Mouse (Mus musculus) kidney, embryonic 15.5 days (tissue): ENCODE measurements around the gene Actn4. TPM values are rescaled to one million over a fixed set of nuclear protein-coding genes. Genes with fewer than 3 reads are reported as not detected.
A peak's percentile ranks its signal among the peaks of the same experiment; 100 is the strongest.

Source experiments
- ATAC-seq: fragments of 200-750 bp; cut with Nextera tagmentation; replicated peaks from 2 replicates; pipeline ENCODE4 v1.8.0; 2017; ENCODE audit warnings: moderate TSS enrichment; ENCODE audit not compliant: low FRiP score
- H3K27ac ChIP-seq: fragments of 300-500 bp; sonication (generic); 2 replicates; pipeline ENCODE4 v1.5.1; 2015; ENCODE audit warnings: mild to moderate bottlenecking, inconsistent platforms
- H3K27me3 ChIP-seq: fragments of 300-500 bp; sonication (generic); 2 replicates; pipeline ENCODE4 v1.6.1; 2015; ENCODE audit warnings: inconsistent platforms
- H3K36me3 ChIP-seq: fragments of 300-500 bp; sonication (generic); 2 replicates; pipeline ENCODE4 v1.6.1; 2015; ENCODE audit warnings: inconsistent platforms
- H3K4me1 ChIP-seq: fragments of 300-500 bp; sonication (generic); 2 replicates; pipeline ENCODE4 v1.6.1; 2015; ENCODE audit warnings: inconsistent platforms
- H3K4me2 ChIP-seq: fragments of 300-500 bp; sonication (generic); 2 replicates; pipeline ENCODE4 v1.6.1; 2015; ENCODE audit warnings: moderate library complexity, mild to moderate bottlenecking, inconsistent platforms
- H3K4me3 ChIP-seq: fragments of 300-500 bp; sonication (generic); replicated peaks from 2 replicates; pipeline ENCODE4 v1.5.1; 2015; ENCODE audit warnings: mild to moderate bottlenecking, inconsistent platforms
- H3K9ac ChIP-seq: fragments of 300-500 bp; sonication (generic); 2 replicates; pipeline ENCODE4 v1.6.1; 2015; ENCODE audit warnings: mild to moderate bottlenecking, inconsistent platforms
- H3K9me3 ChIP-seq: fragments of 300-500 bp; sonication (generic); replicated peaks from 2 replicates; pipeline ENCODE4 v1.6.1; 2016; ENCODE audit warnings: inconsistent platforms
- WGBS: fragments of 180-500 bp; shearing (Covaris S2); methylation state at CpG from one replicate; pipeline ENCODE4 v1.1.7; 2015; ENCODE audit warnings: mixed read lengths; 5-methylcytosine and 5-hydroxymethylcytosine counted together
- polyA plus RNA-seq: library from polyadenylated mRNA; unstranded; fragments of >200 nt; fragmentation: Nextera tagmentation; extraction: Ambion mirVana; gene quantifications from 2 replicates; pipeline ENCODE4 v1.2.1, GENCODE M21; 2015

The Actn4 gene
- polyA plus RNA-seq, 1 experiment from 2014 or later, result 312 TPM

DNA sequence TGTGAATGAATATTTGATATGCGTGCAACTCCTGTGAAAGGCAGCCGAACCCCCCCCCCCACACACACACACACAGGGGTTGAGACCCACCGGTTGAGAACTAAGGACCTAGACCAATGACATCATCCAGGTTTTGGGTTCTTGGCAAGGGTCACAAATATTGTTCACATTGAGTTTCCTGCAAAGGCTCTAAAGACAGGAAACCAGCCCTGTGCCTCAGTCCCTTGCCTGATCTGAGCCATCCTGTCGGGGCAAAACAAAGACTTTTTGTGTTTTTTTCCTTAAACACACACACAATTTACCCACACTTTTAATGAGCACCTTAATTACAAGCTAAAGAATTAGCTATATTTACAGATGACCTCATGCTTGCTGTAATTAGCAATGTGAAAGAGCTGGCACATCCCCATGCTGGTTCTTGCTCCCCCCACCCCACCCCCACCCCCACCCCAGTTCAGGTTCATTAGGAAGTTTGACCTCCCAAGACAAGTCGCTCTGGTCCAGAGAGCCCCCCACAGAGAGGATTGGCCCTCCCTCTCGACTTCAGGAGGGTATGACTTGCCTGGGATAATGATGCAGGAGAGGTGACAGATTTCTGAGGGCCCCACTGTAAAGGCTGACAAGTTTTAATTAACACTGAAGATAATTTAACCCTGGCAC, 17.3 kb downstream of the Actn4 start:
- Histone ChIP-seq H3K4me1 (peaks cover 97% of the 10 kb centered on the region), H3K27ac (peak overlapping the region; percentile 96), H3K4me2 (peak overlapping the region; percentile 22), H3K36me3 (peaks cover 9% of the 10 kb centered on the region), H3K9me3 (no peaks in the 10 kb centered on the region), H3K4me3 (no peak overlapping the region), H3K9ac (peak overlapping the region; percentile 24), H3K27me3 (no peaks in the 10 kb centered on the region)
- 32% methylated on average over 6 of the region's 6 CpGs for WGBS
- ATAC-seq, result peak; percentile 38

DNA sequence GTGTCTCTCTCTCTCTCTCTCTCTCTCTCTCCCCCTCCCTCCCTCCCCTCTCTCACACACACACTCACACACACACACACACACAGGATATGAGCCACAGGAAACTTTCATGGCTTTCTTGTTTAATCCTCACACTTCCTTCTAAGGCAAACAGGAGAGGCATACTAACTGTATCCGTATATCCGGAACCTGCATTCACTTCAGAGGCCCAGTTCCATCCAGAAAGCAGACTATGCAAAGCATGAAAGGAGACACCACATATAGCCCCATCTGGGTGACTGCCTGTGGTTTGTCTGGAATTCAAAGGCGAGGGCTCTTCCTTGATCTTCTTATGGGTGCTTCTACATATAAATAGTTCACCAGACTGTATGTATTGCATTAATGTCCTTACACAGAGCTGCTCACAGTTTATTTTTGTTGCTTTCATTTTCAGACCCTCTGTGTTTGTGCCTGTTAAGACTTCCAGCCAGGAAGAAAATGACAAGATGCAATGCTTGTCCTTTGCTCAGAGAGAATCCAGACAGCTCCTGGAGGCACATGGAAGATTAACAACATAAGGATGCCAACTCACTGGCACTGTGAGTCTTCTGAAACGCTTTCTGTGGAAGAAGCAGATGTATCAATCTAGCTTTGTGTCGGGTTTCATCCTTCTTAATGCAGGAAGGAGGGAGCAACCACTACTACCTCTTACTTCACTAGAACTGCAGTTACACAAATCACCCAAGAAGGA, 18.5 kb downstream of the Actn4 start:
- Histone ChIP-seq H3K4me2 (no peak overlapping the region), H3K9ac (no peak overlapping the region), H3K4me3 (no peak overlapping the region), H3K4me1 (peaks cover 97% of the 10 kb centered on the region), H3K27me3 (no peaks in the 10 kb centered on the region), H3K27ac (peak overlapping the region; percentile 86), H3K9me3 (no peaks in the 10 kb centered on the region), H3K36me3 (peaks cover 9% of the 10 kb centered on the region; the same call in 1 of the 2 replicates)
- ATAC-seq, result no peak
- 52% methylated on average over 5 of the region's 5 CpGs for WGBS

DNA sequence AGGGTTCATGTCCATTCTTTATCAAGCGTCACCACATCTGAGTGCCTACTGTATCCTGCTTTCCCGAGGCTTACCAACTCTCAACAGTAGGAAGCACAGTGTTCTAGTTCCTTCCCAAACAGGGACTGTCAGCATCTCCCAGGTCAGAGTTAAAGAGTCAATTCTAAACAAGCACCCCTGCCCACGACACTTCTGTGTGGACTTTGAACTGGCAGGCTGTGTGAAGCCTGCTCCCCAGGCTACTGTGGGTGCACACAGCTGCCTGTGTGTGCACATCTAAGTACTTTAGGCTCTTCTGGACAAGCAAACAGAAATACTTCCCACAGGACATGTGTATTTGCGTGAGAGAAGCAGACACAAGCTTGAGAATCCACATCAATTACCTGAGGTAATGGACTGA, 20.6 kb downstream of the Actn4 start:
- Histone ChIP-seq H3K4me2 (no peak overlapping the region), H3K27ac (peak overlapping the region; percentile 86), H3K4me3 (no peak overlapping the region), H3K9ac (no peak overlapping the region), H3K36me3 (peaks cover 9% of the 10 kb centered on the region; the same call in 1 of the 2 replicates), H3K4me1 (peaks cover 94% of the 10 kb centered on the region), H3K9me3 (no peaks in the 10 kb centered on the region), H3K27me3 (no peaks in the 10 kb centered on the region)
- 51% methylated on average over 4 of the region's 4 CpGs for WGBS
- no peak for ATAC-seq

DNA sequence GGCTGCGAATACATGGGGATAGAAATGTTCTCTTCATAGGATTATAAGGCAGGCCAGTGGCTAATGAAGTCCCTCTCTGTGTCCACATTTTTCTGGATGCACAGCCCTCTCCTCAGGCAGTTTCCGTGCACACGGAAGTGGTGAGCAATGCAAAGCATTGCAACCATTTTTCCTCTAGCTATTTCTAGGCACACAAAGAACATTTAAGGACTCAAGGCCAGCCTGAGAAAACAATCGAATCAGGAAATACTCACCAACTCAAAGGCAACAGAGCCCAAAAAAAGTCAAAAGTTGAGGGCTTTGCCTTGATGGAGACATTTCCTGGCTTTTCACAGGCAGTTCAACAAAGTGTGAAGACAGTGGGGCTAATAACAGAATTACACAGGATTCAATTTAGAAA, 21.0 kb downstream of the Actn4 start:
- Histone ChIP-seq H3K27ac (peak overlapping the region; percentile 86), H3K36me3 (peaks cover 9% of the 10 kb centered on the region; the same call in 1 of the 2 replicates), H3K9ac (peak overlapping the region; percentile 22; the same call in 1 of the 2 replicates), H3K4me3 (no peak overlapping the region), H3K4me2 (no peak overlapping the region), H3K27me3 (no peaks in the 10 kb centered on the region), H3K9me3 (no peaks in the 10 kb centered on the region), H3K4me1 (peaks cover 94% of the 10 kb centered on the region)
- ATAC-seq, result no peak
- 64% methylated on average over 4 of the region's 4 CpGs for WGBS

DNA sequence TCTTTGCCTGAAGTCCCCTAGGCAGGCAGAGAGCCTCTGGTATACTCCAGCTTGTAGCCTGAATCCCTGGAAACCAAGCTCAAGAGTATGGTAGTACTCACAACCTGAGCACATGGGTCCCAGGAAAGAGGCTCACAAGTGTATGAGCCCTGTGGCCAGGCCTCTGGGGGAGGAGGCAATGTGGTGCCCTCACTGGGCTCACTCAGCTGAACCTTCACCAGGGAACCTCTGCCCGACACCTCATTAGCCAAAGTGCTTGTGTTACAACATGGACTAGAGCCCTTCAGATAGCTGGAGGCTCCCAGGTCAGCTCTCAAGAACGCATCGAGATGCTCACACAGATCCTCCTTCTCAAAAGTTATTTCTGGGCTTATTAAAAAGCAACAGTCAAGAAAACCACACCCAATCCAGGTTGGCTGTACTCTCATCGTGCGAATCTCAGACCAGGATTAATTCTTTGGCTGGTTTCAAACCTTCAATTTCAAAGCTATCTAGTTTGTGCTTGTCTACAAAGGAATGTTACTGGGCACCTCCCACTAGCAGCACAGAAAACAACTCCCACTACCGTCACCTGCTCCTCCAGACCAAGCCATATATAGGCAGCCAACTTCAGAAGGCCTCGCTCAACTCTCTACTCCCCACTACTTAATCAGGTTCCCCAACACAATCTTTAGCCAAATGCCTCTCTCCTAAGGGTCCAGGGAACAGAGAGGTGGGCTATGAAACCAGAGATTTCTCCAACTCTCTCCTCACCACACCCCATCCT, 22.5 kb downstream of the Actn4 start:
- 0 out of 2 replicates have a peak, but pooled peaks have one; percentile 46 for ATAC-seq
- H3K4me1 ChIP-seq, result peaks cover 90% of the 10 kb centered on the region
- H3K9me3 ChIP-seq, result no peaks in the 10 kb centered on the region
- no peaks in the 10 kb centered on the region for H3K27me3 ChIP-seq
- H3K36me3 ChIP-seq, result peaks cover 9% of the 10 kb centered on the region; the same call in 1 of the 2 replicates
- no peak overlapping the region for H3K4me3 ChIP-seq
- no peak overlapping the region for H3K4me2 ChIP-seq
- 49% methylated on average over 7 of the region's 7 CpGs for WGBS
- H3K9ac ChIP-seq, result peak overlapping the region; percentile 32; the same call in 1 of the 2 replicates
- H3K27ac ChIP-seq, result peak overlapping the region; percentile 86

DNA sequence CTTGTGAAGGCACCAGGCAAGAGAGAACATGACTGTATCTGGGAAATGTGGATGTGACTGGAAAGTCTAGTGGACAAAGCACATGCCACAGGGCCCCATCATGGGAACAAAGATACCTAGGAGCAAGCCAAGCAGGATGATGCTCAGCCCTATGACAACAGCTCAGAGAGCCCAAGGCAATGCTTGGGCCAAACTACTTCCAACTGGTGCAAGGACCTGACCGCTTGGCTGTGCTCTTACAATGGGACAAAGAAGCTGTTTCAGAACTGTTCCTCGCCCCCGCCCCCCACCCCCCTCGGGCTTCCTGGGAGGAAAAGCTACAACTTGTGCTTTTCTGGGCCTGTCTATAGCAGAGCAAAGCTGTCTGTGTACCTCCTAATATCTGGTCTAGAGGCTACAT, 23.5 kb downstream of the Actn4 start:
- WGBS, result 78% methylated on average over 4 of the region's 4 CpGs
- H3K27ac ChIP-seq, result peak overlapping the region; percentile 86

DNA sequence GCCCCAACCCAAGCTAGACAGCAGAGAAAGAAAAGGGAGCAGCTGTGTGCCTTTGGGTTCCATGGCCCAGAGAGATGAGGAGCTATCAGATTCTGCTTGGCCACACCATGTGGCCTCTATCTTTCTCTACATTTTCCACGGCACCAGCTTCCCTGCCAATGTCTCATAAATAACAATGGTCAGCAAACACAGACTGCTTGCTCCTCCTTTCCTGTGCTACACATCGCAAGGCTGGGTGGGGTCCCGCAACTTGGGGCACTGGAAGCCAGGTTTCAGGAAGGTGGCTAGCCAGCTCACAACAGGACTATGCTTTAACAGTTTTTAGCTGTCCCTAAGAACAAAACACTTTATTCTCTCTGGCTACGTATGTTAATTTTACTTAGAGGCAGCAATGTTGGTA, 25.4 kb downstream of the Actn4 start:
- no peak for ATAC-seq
- Histone ChIP-seq H3K36me3 (peaks cover 6% of the 10 kb centered on the region; the same call in 1 of the 2 replicates), H3K27ac (peak overlapping the region; percentile 63), H3K9me3 (no peaks in the 10 kb centered on the region), H3K4me2 (no peak overlapping the region), H3K27me3 (no peaks in the 10 kb centered on the region), H3K9ac (no peak overlapping the region), H3K4me3 (no peak overlapping the region), H3K4me1 (peaks cover 80% of the 10 kb centered on the region)
- WGBS, result 43% methylated on average over 4 of the region's 4 CpGs

More for the DNA sequence above, 23.5 kb downstream of the Actn4 start:
- no peak for ATAC-seq
- H3K36me3 ChIP-seq, result peaks cover 10% of the 10 kb centered on the region; the same call in 1 of the 2 replicates
- no peak overlapping the region for H3K4me3 ChIP-seq
- H3K9ac ChIP-seq, result no peak overlapping the region
- no peaks in the 10 kb centered on the region for H3K27me3 ChIP-seq
- H3K4me2 ChIP-seq, result no peak overlapping the region
- peaks cover 86% of the 10 kb centered on the region for H3K4me1 ChIP-seq
- no peaks in the 10 kb centered on the region for H3K9me3 ChIP-seq

DNA sequence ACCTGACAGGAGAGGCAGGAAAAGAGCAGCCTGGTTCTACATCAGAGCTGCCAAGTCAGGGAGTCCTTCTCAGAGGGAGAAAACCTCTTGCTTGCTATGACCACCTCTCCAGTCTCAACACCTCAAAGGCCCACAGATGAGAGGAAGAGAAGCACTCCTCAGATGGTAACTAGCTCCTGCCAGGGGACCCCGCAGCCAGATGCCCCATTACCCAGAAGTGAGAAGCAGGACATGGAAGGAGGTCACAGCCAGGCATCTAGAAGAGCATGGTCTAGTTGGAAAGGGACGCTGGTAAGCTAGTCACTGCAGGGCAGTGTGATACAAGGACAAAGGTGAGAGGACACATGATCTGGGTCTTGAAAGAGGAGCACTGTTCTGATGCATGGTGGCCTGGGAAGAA, 28.3 kb downstream of the Actn4 start:
- no peaks in the 10 kb centered on the region for H3K9me3 ChIP-seq
- ATAC-seq, result no peak
- H3K4me3 ChIP-seq, result no peak overlapping the region
- H3K36me3 ChIP-seq, result peaks cover 6% of the 10 kb centered on the region; the same call in 1 of the 2 replicates
- WGBS, result 87% methylated on average over 2 of the region's 2 CpGs
- H3K27me3 ChIP-seq, result no peaks in the 10 kb centered on the region
- 0 out of 2 replicates have a peak overlapping the region, but pooled peaks have one; percentile 14 for H3K27ac ChIP-seq
- H3K4me2 ChIP-seq, result no peak overlapping the region
- H3K9ac ChIP-seq, result no peak overlapping the region
- peaks cover 80% of the 10 kb centered on the region for H3K4me1 ChIP-seq

DNA sequence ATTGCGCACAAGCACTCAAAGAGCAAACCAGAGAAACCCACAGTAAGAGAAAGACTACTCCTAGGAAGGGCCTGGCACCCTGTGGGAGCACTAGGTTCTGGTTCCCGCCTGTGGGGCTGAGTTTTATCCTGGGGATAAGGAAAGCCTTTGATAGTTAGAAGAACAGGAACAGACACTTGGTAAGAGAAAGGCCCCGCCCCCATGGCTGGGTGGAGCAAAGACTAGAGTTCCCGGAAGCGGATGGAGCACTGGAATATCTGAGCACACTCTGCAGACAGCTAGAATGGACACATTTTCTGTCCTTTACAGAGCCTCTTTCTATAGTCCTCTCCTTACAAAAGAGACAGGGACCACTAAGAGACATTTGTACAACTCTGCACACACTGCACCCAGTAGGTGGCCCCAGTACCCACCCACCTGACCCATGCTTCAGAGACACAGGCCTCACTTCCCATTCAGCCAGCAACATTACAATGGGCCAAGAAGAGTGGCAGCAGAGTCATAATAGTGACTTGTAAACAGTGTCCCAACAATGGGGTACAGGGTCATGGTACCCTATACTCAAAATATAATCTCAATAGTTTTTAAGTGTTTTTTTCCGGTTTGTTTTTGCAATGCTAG, 29.6 kb downstream of the Actn4 start:
- 72% methylated on average over 6 of the region's 6 CpGs for WGBS
- no peak overlapping the region for H3K9ac ChIP-seq
- H3K27me3 ChIP-seq, result no peaks in the 10 kb centered on the region
- no peak overlapping the region for H3K4me3 ChIP-seq
- no peak for ATAC-seq
- H3K27ac ChIP-seq, result peak overlapping the region; percentile 93
- no peak overlapping the region for H3K4me2 ChIP-seq
- H3K36me3 ChIP-seq, result peaks cover 6% of the 10 kb centered on the region; the same call in 1 of the 2 replicates
- H3K4me1 ChIP-seq, result peaks cover 77% of the 10 kb centered on the region
- no peaks in the 10 kb centered on the region for H3K9me3 ChIP-seq

DNA sequence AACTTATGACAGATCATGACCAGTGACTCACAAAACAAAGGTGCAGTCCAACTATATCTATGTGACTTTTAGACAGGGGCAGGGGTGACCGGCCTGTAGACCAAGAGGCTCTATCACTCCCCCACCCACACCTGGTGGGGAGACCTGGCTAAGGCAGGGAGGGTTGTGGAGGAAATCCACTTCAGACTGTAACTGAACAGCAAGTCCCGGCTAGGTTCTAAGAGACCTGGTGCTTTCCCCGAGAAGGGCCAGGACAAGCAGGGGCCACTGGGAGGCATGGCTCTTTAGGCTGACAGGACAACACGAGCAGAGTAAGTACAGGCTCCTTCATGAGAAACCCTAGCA, 30.5 kb downstream of the Actn4 start:
- H3K27me3 ChIP-seq, result no peaks in the 10 kb centered on the region
- H3K27ac ChIP-seq, result peak overlapping the region; percentile 93
- ATAC-seq, result no peak
- H3K4me1 ChIP-seq, result peaks cover 73% of the 10 kb centered on the region
- no peaks in the 10 kb centered on the region for H3K9me3 ChIP-seq
- H3K4me2 ChIP-seq, result no peak overlapping the region
- H3K36me3 ChIP-seq, result peaks cover 6% of the 10 kb centered on the region; the same call in 1 of the 2 replicates
- no peak overlapping the region for H3K4me3 ChIP-seq
- H3K9ac ChIP-seq, result no peak overlapping the region; the same call in 1 of the 2 replicates
- WGBS, result 68% methylated on average over 4 of the region's 4 CpGs

DNA sequence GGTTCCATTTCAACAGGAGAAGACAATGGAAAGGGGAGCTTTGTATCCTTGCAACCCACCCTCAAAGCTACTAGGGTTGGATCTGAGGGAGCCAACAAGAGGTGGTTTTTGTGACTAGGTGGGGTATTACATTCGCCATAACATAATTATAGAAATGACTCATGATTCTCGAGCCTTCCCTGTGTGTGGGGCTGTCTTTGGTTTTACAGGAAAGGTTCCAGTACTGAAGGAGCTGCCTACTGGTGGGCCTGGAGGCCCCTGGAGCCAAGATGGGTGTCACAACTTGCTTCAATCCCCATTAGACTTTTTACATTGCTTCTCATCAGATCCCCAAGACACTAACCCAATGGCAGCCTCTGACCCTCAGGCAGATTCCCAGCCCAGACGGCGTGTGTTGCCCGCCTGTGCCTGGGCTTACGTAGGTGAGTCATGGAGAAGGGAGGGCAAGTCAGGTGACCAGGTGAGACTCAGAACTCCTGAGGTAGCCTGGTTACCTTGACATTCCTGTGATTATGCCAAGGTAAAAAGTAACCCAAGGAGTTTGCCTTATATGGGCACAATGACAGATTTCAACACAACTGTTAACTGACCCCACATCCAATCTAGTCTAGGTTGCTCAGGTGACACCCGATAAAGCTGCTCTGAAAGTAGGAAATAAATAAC, 31.0 kb downstream of the Actn4 start:
- Histone ChIP-seq H3K27me3 (no peaks in the 10 kb centered on the region), H3K36me3 (peaks cover 6% of the 10 kb centered on the region), H3K4me2 (peak overlapping the region; percentile 7; the same call in 1 of the 2 replicates), H3K9ac (no peak overlapping the region), H3K27ac (peak overlapping the region; percentile 93), H3K4me3 (no peak overlapping the region), H3K4me1 (peaks cover 73% of the 10 kb centered on the region), H3K9me3 (no peaks in the 10 kb centered on the region)
- 67% methylated on average over 7 of the region's 7 CpGs for WGBS
- peak; percentile 72 for ATAC-seq
